Mouse (Mus musculus) CH12.LX (cell line): Measurements from ENCODE around the gene Pop7. TPM values are rescaled to one million over a fixed set of nuclear protein-coding genes. Genes with fewer than 3 reads are reported as not detected.

Experiments used
- DNase-seq: peaks from one replicate; pipeline ENCODE4 v3.0.0-alpha.2; 2013; ENCODE audit errors: extremely low read depth
- H3K27ac ChIP-seq: 2 replicates; pipeline ENCODE4 v1.5.1; 2012; ENCODE audit warnings: low read depth, mild to moderate bottlenecking, control low read depth, moderate library complexity; ENCODE audit not compliant: insufficient read depth
- H3K27me3 ChIP-seq: replicated peaks from 2 replicates; pipeline ENCODE3; 2012; ENCODE audit warnings: inconsistent platforms
- H3K36me3 ChIP-seq, 2 experiments: replicated peaks in 1 of 2; 2 replicates each; pipeline versions ENCODE3 to v1.6.1; 2012; ENCODE audit warnings: inconsistent platforms in 1 of 2, low read length in 1 of 2, mild to moderate bottlenecking in 1 of 2, mixed read lengths in 1 of 2, moderate library complexity in 1 of 2; ENCODE audit not compliant: control insufficient read depth in 1 of 2, insufficient read depth in 1 of 2
- H3K4me1 ChIP-seq, 2 experiments: 2 replicates each; pipeline ENCODE4 v1.6.1; 2012; ENCODE audit warnings: inconsistent platforms in 1 of 2, moderate library complexity in 1 of 2; ENCODE audit not compliant: insufficient read depth in 2 of 2, control insufficient read depth in 1 of 2
- H3K4me2 ChIP-seq: 2 replicates; pipeline ENCODE4 v1.6.1; 2012; ENCODE audit warnings: low read depth, mild to moderate bottlenecking, control low read depth; ENCODE audit not compliant: poor library complexity, insufficient read depth, severe bottlenecking
- H3K4me3 ChIP-seq, 3 experiments: fragments of 150-350 bp in 1 of 3; sonication (generic) in 1 of 3; replicated peaks in 1 of 3; 2 replicates each; pipeline versions ENCODE3 to v1.5.1; 2011 to 2012; ENCODE audit warnings: low read depth in 2 of 3, low read length in 2 of 3, mild to moderate bottlenecking in 2 of 3, moderate library complexity in 2 of 3, control low read depth in 1 of 3, improper control_type of control experiment in 1 of 3, inconsistent platforms in 1 of 3, mixed read lengths in 1 of 3; ENCODE audit not compliant: poor library complexity in 1 of 3
- H3K79me2 ChIP-seq: replicated peaks from 2 replicates; pipeline ENCODE4 v1.6.1; 2012; ENCODE audit warnings: mild to moderate bottlenecking, moderate library complexity; ENCODE audit not compliant: control insufficient read depth, poor library complexity, insufficient read depth, severe bottlenecking; ENCODE audit errors: extremely low read depth
- H3K9ac ChIP-seq: 2 replicates; pipeline ENCODE4 v1.6.1; 2012; ENCODE audit warnings: low read depth, mild to moderate bottlenecking, control low read depth, moderate library complexity; ENCODE audit not compliant: insufficient read depth
- H3K9me3 ChIP-seq: replicated peaks from 2 replicates; pipeline ENCODE3; 2012; ENCODE audit warnings: low read length, inconsistent platforms, mixed read lengths
- BHLHE40 ChIP-seq: IDR thresholded peaks from 2 replicates; pipeline ENCODE4 v1.6.1; 2011; ENCODE audit warnings: mild to moderate bottlenecking, low read depth, low read length, improper control_type of control experiment
- ELF1 ChIP-seq: IDR thresholded peaks from 2 replicates; pipeline ENCODE4 v1.6.1; 2014; ENCODE audit warnings: low read depth, mild to moderate bottlenecking, inconsistent platforms, low read length, improper control_type of control experiment
- EP300 ChIP-seq: IDR thresholded peaks from 2 replicates; pipeline ENCODE4 v1.6.1; 2011; ENCODE audit warnings: low read length, improper control_type of control experiment
- HCFC1 ChIP-seq: IDR thresholded peaks from 2 replicates; pipeline ENCODE4 v1.6.1; 2012; ENCODE audit warnings: low read depth, mild to moderate bottlenecking, inconsistent platforms, low read length, improper control_type of control experiment
- JUN ChIP-seq: IDR thresholded peaks from 2 replicates; pipeline ENCODE4 v1.6.1; 2011; ENCODE audit warnings: low read depth, mild to moderate bottlenecking, low read length, improper control_type of control experiment, moderate library complexity; ENCODE audit not compliant: insufficient read depth
- MAFK ChIP-seq: IDR thresholded peaks from 2 replicates; pipeline ENCODE4 v1.6.1; 2011; ENCODE audit warnings: low read length, improper control_type of control experiment; ENCODE audit not compliant: insufficient replicate concordance
- MAX ChIP-seq: IDR thresholded peaks from 2 replicates; pipeline ENCODE4 v1.6.1; 2011; ENCODE audit warnings: low read length, improper control_type of control experiment
- MAZ ChIP-seq: IDR thresholded peaks from 2 replicates; pipeline ENCODE4 v1.6.1; 2012; ENCODE audit warnings: low read depth, mild to moderate bottlenecking, inconsistent platforms, low read length, improper control_type of control experiment, moderate library complexity
- NELFE ChIP-seq: IDR thresholded peaks from 2 replicates; pipeline ENCODE4 v1.6.1; 2011; ENCODE audit warnings: low read depth, low read length, improper control_type of control experiment
- POLR2A ChIP-seq: IDR thresholded peaks from 2 replicates; pipeline ENCODE4 v1.6.1; 2011; ENCODE audit warnings: low read depth, mild to moderate bottlenecking, improper control_type of control experiment, low read length
- SIN3A ChIP-seq: IDR thresholded peaks from 2 replicates; pipeline ENCODE4 v1.6.1; 2012; ENCODE audit warnings: low read length, improper control_type of control experiment, inconsistent platforms
- SMC3 ChIP-seq: IDR thresholded peaks from 2 replicates; pipeline ENCODE4 v1.6.1; 2011; ENCODE audit warnings: low read depth, low read length, improper control_type of control experiment
- TCF12 ChIP-seq: IDR thresholded peaks from 2 replicates; pipeline ENCODE4 v1.6.1; 2014; ENCODE audit warnings: low read depth, mild to moderate bottlenecking, inconsistent platforms, low read length, improper control_type of control experiment
- USF1 ChIP-seq: IDR thresholded peaks from 2 replicates; pipeline ENCODE4 v1.6.1; 2014; ENCODE audit warnings: low read depth, mild to moderate bottlenecking, inconsistent platforms, low read length, improper control_type of control experiment
- USF2 ChIP-seq: conservative IDR thresholded peaks from 2 replicates; pipeline ENCODE4 v1.6.1; 2011; ENCODE audit warnings: low read depth, low read length, improper control_type of control experiment
- ZMIZ1 ChIP-seq: IDR thresholded peaks from 2 replicates; pipeline ENCODE4 v1.6.1; 2012; ENCODE audit warnings: low read depth, mild to moderate bottlenecking, inconsistent platforms, low read length, improper control_type of control experiment
- ZNF384 ChIP-seq: IDR thresholded peaks from 2 replicates; pipeline ENCODE4 v1.6.1; 2012; ENCODE audit warnings: low read depth, low read length, improper control_type of control experiment, inconsistent platforms
- dilution Hi-C: fragments of 300-500 bp; cut with MboI; formaldehyde crosslinking; loops from 2 replicates; pipeline ENCODE4 v1.14.3; 2020; ENCODE audit warnings: low sequenced_read_pairs; ENCODE audit not compliant: extremely low pct_unique_long_range_greater_than_20kb, extremely low pct_ligation_motif_present
- in situ Hi-C: fragments of 300-500 bp; cut with MboI; formaldehyde crosslinking; loops from 3 replicates; pipeline ENCODE4 v1.14.3; 2019; ENCODE audit warnings: low sequenced_read_pairs, low pct_ligation_motif_present, low pct_unique_long_range_greater_than_20kb, mixed read lengths
- polyA plus RNA-seq: library from polyadenylated mRNA; unstranded; fragments of >175 nt; gene quantifications from 2 replicates; pipeline ENCODE4 v1.2.1, GENCODE M21; 2012; ENCODE audit warnings: low read depth; ENCODE audit not compliant: insufficient read length
- total RNA-seq, 2 experiments: library from RNA; depleted of rRNA; stranded (reverse); fragments of 300-350 nt in 1 of 2; fragments of >200 nt in 1 of 2; gene quantifications; 2 replicates each; pipeline ENCODE4 v1.2.3; 2012 to 2014

The Pop7 gene
- total and polyA plus RNA-seq, 3 experiments: 35.0 to 44.2 (median 38.5) TPM

GRCm38 (mm10) chr5:137524251-137524515, 21.9 kb upstream of the Pop7 start:
- Histone ChIP-seq H3K4me2 (no peak overlapping the region), H3K4me3 (no peak overlapping the region), H3K9ac (no peak overlapping the region), H3K36me3 (peaks cover 91 to 99% of the 10 kb centered on the region in 2 experiments), H3K4me1 (peaks cover 0 to 22% of the 10 kb centered on the region in 2 experiments; a peak in 2 of 4 replicates), H3K27me3 (no peaks in the 10 kb centered on the region), H3K27ac (no peak overlapping the region), H3K79me2 (no peaks in the 10 kb centered on the region), H3K9me3 (no peaks in the 10 kb centered on the region)
- TF ChIP-seq MAFK (no peak), ZNF384 (no peak), POLR2A (no peak), NELFE (no peak), EP300 (no peak)
- dilution Hi-C loops (no loop called here), in situ Hi-C loops (loop anchor here (25.0 kb wide), 1 partner anchor 238 kb away; no protein-coding TSS in a partner anchor)
- no peak for DNase-seq

GRCm38 (mm10) chr5:137523396-137524250, 21.3 kb upstream of the Pop7 start:
- Histone ChIP-seq H3K9me3 (no peaks in the 10 kb centered on the region), H3K36me3 (peaks cover 91 to 99% of the 10 kb centered on the region in 2 experiments), H3K4me3 (no peak overlapping the region), H3K79me2 (no peaks in the 10 kb centered on the region), H3K4me1 (peaks cover 0 to 18% of the 10 kb centered on the region in 2 experiments; a peak in 2 of 4 replicates), H3K27me3 (no peaks in the 10 kb centered on the region), H3K9ac (no peak overlapping the region), H3K27ac (no peak overlapping the region), H3K4me2 (no peak overlapping the region)
- in situ Hi-C loops (loop anchor here (25.0 kb wide), 1 partner anchor 239 kb away; no protein-coding TSS in a partner anchor), dilution Hi-C loops (no loop called here)
- no peak for DNase-seq
- TF ChIP-seq BHLHE40 (no peak), TCF12 (no peak), ZMIZ1 (no peak), MAX (no peak), MAZ (no peak), ZNF384 (no peak), SIN3A (no peak), USF1 (no peak), ELF1 (no peak), HCFC1 (no peak), NELFE (no peak), JUN (no peak), SMC3 (no peak), USF2 (no peak)
